Mouse (Mus musculus) neural tube, embryonic 13.5 days (tissue): Measurements from ENCODE around the gene Ubac2. TPM values are rescaled to one million over a fixed set of nuclear protein-coding genes. Genes with fewer than 3 reads are reported as not detected.

Source experiments
- ATAC-seq: fragments of 200-750 bp; cut with Nextera tagmentation; 2 replicates; pipeline ENCODE4 v1.8.0; 2017; ENCODE audit warnings: low read depth, mild to moderate bottlenecking, moderate TSS enrichment, moderate library complexity
- H3K27ac ChIP-seq: fragments of 300-500 bp; sonication (generic); replicated peaks from 2 replicates; pipeline ENCODE4 v1.5.1; 2015; ENCODE audit warnings: moderate library complexity, mild to moderate bottlenecking, inconsistent platforms
- H3K27me3 ChIP-seq: fragments of 300-500 bp; sonication (generic); 2 replicates; pipeline ENCODE4 v1.6.1; 2015; ENCODE audit warnings: mild to moderate bottlenecking, inconsistent platforms
- H3K36me3 ChIP-seq: fragments of 300-500 bp; sonication (generic); 2 replicates; pipeline ENCODE4 v1.6.1; 2015; ENCODE audit warnings: mild to moderate bottlenecking, inconsistent platforms
- H3K4me1 ChIP-seq: fragments of 300-500 bp; sonication (generic); replicated peaks from 2 replicates; pipeline ENCODE4 v1.6.1; 2015; ENCODE audit warnings: inconsistent platforms
- H3K4me2 ChIP-seq: fragments of 300-500 bp; sonication (generic); 2 replicates; pipeline ENCODE4 v1.6.1; 2015; ENCODE audit warnings: inconsistent platforms, mild to moderate bottlenecking, moderate library complexity
- H3K4me3 ChIP-seq: fragments of 300-500 bp; sonication (generic); 2 replicates; pipeline ENCODE4 v1.5.1; 2015; ENCODE audit warnings: mild to moderate bottlenecking, inconsistent platforms
- H3K9ac ChIP-seq: fragments of 300-500 bp; sonication (generic); 2 replicates; pipeline ENCODE4 v1.6.1; 2015; ENCODE audit warnings: moderate library complexity, mild to moderate bottlenecking, inconsistent platforms
- H3K9me3 ChIP-seq: fragments of 300-500 bp; sonication (generic); 2 replicates; pipeline ENCODE4 v1.6.1; 2016; ENCODE audit warnings: inconsistent platforms
- WGBS: fragments of 180-500 bp; shearing (Covaris S2); methylation state at CpG from one replicate; pipeline ENCODE4 v1.1.7; 2015; 5-methylcytosine and 5-hydroxymethylcytosine counted together
- polyA plus RNA-seq: library from polyadenylated mRNA; unstranded; fragments of >200 nt; fragmentation: Nextera tagmentation; extraction: Ambion mirVana; gene quantifications from 2 replicates; pipeline ENCODE4 v1.2.1, GENCODE M21; 2015

Gene Ubac2
- polyA plus RNA-seq, 1 experiment from 2014 or later = 54.6 TPM

GRCm38 (mm10) chr14:121939582-121939981 is 61.2 kb downstream of the Ubac2 start:
- Histone ChIP-seq H3K9me3 (peaks cover 20% of the 10 kb centered on the region; the same call in 1 of the 2 replicates), H3K36me3 (peaks cover 10% of the 10 kb centered on the region), H3K4me2 (no peak overlapping the region), H3K9ac (no peak overlapping the region), H3K27ac (no peak overlapping the region), H3K27me3 (no peaks in the 10 kb centered on the region), H3K4me3 (no peak overlapping the region), H3K4me1 (no peaks in the 10 kb centered on the region)
- 93% methylated on average over 3 of the region's 3 CpGs for WGBS
- ATAC-seq = no peak

- no peaks in the 10 kb centered on the region for H3K27me3 ChIP-seq
- no peaks in the 10 kb centered on the region for H3K36me3 ChIP-seq
- no peak overlapping the region for H3K4me3 ChIP-seq
- no peak overlapping the region for H3K4me2 ChIP-seq
- 90% methylated on average over 5 of the region's 5 CpGs for WGBS
- H3K4me1 ChIP-seq = no peaks in the 10 kb centered on the region
- peaks cover 16% of the 10 kb centered on the region; the same call in 1 of the 2 replicates for H3K9me3 ChIP-seq
- ATAC-seq = no peak
- H3K9ac ChIP-seq = no peak overlapping the region
- no peak overlapping the region for H3K27ac ChIP-seq
Measured at GRCm38 (mm10) chr14:121946131-121946530, 67.7 kb downstream of the Ubac2 start.

- Histone ChIP-seq H3K36me3 (no peaks in the 10 kb centered on the region), H3K4me2 (no peak overlapping the region), H3K4me1 (no peaks in the 10 kb centered on the region), H3K9me3 (peaks cover 16% of the 10 kb centered on the region; the same call in 1 of the 2 replicates), H3K27ac (no peak overlapping the region), H3K27me3 (no peaks in the 10 kb centered on the region), H3K4me3 (no peak overlapping the region), H3K9ac (no peak overlapping the region)
- no peak for ATAC-seq
- 84% methylated on average over 8 of the region's 8 CpGs for WGBS
Measured at GRCm38 (mm10) chr14:121946728-121947127, 68.3 kb downstream of the Ubac2 start.

- no peaks in the 10 kb centered on the region for H3K4me1 ChIP-seq
- peaks cover 16% of the 10 kb centered on the region; the same call in 1 of the 2 replicates for H3K9me3 ChIP-seq
- H3K36me3 ChIP-seq = no peaks in the 10 kb centered on the region
- no peak for ATAC-seq
- WGBS = 69% methylated on average over 8 of the region's 8 CpGs
- no peaks in the 10 kb centered on the region for H3K27me3 ChIP-seq
- no peak overlapping the region for H3K4me2 ChIP-seq
- no peak overlapping the region for H3K9ac ChIP-seq
- no peak overlapping the region for H3K4me3 ChIP-seq
- no peak overlapping the region for H3K27ac ChIP-seq
Measured at GRCm38 (mm10) chr14:121947201-121947760, 68.9 kb downstream of the Ubac2 start.

GRCm38 (mm10) chr14:121947966-121948365 is 69.5 kb downstream of the Ubac2 start:
- H3K9ac ChIP-seq = no peak overlapping the region
- no peaks in the 10 kb centered on the region for H3K36me3 ChIP-seq
- H3K27me3 ChIP-seq = no peaks in the 10 kb centered on the region
- no peaks in the 10 kb centered on the region for H3K4me1 ChIP-seq
- H3K4me3 ChIP-seq = no peak overlapping the region
- WGBS = 88% methylated on average over 3 of the region's 3 CpGs
- no peak for ATAC-seq
- 0 out of 2 replicates have a peak, but pooled peaks cover 10% of the 10 kb centered on the region for H3K9me3 ChIP-seq
- no peak overlapping the region for H3K27ac ChIP-seq
- H3K4me2 ChIP-seq = no peak overlapping the region

GRCm38 (mm10) chr14:121949436-121949835 is 71.0 kb downstream of the Ubac2 start:
- Histone ChIP-seq H3K9ac (no peak overlapping the region), H3K4me3 (no peak overlapping the region), H3K4me2 (no peak overlapping the region), H3K36me3 (0 out of 2 replicates have a peak, but pooled peaks cover 5% of the 10 kb centered on the region), H3K27ac (no peak overlapping the region), H3K9me3 (0 out of 2 replicates have a peak, but pooled peaks cover 2% of the 10 kb centered on the region), H3K27me3 (no peaks in the 10 kb centered on the region), H3K4me1 (no peaks in the 10 kb centered on the region)
- ATAC-seq = no peak
- 98% methylated on average over 3 of the region's 3 CpGs for WGBS

GRCm38 (mm10) chr14:121949897-121950296 is 71.5 kb downstream of the Ubac2 start:
- H3K9ac ChIP-seq = no peak overlapping the region
- H3K4me1 ChIP-seq = no peaks in the 10 kb centered on the region
- 0 out of 2 replicates have a peak, but pooled peaks cover 9% of the 10 kb centered on the region for H3K36me3 ChIP-seq
- H3K4me2 ChIP-seq = no peak overlapping the region
- no peaks in the 10 kb centered on the region for H3K27me3 ChIP-seq
- ATAC-seq = no peak
- 93% methylated on average over 5 of the region's 5 CpGs for WGBS
- H3K4me3 ChIP-seq = no peak overlapping the region
- no peaks in the 10 kb centered on the region for H3K9me3 ChIP-seq
- H3K27ac ChIP-seq = no peak overlapping the region

- H3K27me3 ChIP-seq = no peaks in the 10 kb centered on the region
- WGBS = 84% methylated on average over 2 of the region's 2 CpGs
- no peak overlapping the region for H3K9ac ChIP-seq
- H3K4me1 ChIP-seq = no peaks in the 10 kb centered on the region
- no peaks in the 10 kb centered on the region for H3K9me3 ChIP-seq
- no peak overlapping the region for H3K4me2 ChIP-seq
- ATAC-seq = no peak
- no peak overlapping the region for H3K4me3 ChIP-seq
- H3K36me3 ChIP-seq = 0 out of 2 replicates have a peak, but pooled peaks cover 9% of the 10 kb centered on the region
- no peak overlapping the region for H3K27ac ChIP-seq
Measured at GRCm38 (mm10) chr14:121951399-121952045, 73.1 kb downstream of the Ubac2 start.

- Histone ChIP-seq H3K4me3 (no peak overlapping the region), H3K27ac (no peak overlapping the region), H3K9me3 (no peaks in the 10 kb centered on the region), H3K9ac (no peak overlapping the region), H3K4me2 (no peak overlapping the region), H3K27me3 (no peaks in the 10 kb centered on the region), H3K4me1 (no peaks in the 10 kb centered on the region), H3K36me3 (0 out of 2 replicates have a peak, but pooled peaks cover 9% of the 10 kb centered on the region)
- ATAC-seq = no peak
- 92% methylated on average over 5 of the region's 5 CpGs for WGBS
Measured at GRCm38 (mm10) chr14:121952046-121952400, 73.6 kb downstream of the Ubac2 start.

GRCm38 (mm10) chr14:121954129-121954528 is 75.7 kb downstream of the Ubac2 start:
- Histone ChIP-seq H3K9me3 (no peaks in the 10 kb centered on the region), H3K27me3 (no peaks in the 10 kb centered on the region), H3K36me3 (0 out of 2 replicates have a peak, but pooled peaks cover 9% of the 10 kb centered on the region), H3K4me3 (no peak overlapping the region), H3K27ac (no peak overlapping the region), H3K4me2 (no peak overlapping the region), H3K9ac (no peak overlapping the region), H3K4me1 (no peaks in the 10 kb centered on the region; the same call in 1 of the 2 replicates)
- ATAC-seq = no peak
- 94% methylated on average over 11 of the region's 11 CpGs for WGBS

GRCm38 (mm10) chr14:121954608-121955007 is 76.2 kb downstream of the Ubac2 start:
- Histone ChIP-seq H3K4me1 (no peaks in the 10 kb centered on the region; the same call in 1 of the 2 replicates), H3K9me3 (no peaks in the 10 kb centered on the region), H3K27ac (no peak overlapping the region), H3K36me3 (0 out of 2 replicates have a peak, but pooled peaks cover 9% of the 10 kb centered on the region), H3K27me3 (no peaks in the 10 kb centered on the region), H3K4me3 (no peak overlapping the region), H3K9ac (no peak overlapping the region), H3K4me2 (no peak overlapping the region)
- ATAC-seq = no peak
- 99% methylated on average over 12 of the region's 12 CpGs for WGBS

GRCm38 (mm10) chr14:121955176-121955795 is 76.9 kb downstream of the Ubac2 start:
- no peak for ATAC-seq
- Histone ChIP-seq H3K27ac (no peak overlapping the region), H3K4me3 (no peak overlapping the region), H3K4me1 (no peaks in the 10 kb centered on the region; the same call in 1 of the 2 replicates), H3K36me3 (0 out of 2 replicates have a peak, but pooled peaks cover 9% of the 10 kb centered on the region), H3K9me3 (no peaks in the 10 kb centered on the region), H3K27me3 (no peaks in the 10 kb centered on the region), H3K9ac (no peak overlapping the region), H3K4me2 (no peak overlapping the region)
- WGBS = 82% methylated on average over 5 of the region's 5 CpGs
